In the genomic region with DNA sequence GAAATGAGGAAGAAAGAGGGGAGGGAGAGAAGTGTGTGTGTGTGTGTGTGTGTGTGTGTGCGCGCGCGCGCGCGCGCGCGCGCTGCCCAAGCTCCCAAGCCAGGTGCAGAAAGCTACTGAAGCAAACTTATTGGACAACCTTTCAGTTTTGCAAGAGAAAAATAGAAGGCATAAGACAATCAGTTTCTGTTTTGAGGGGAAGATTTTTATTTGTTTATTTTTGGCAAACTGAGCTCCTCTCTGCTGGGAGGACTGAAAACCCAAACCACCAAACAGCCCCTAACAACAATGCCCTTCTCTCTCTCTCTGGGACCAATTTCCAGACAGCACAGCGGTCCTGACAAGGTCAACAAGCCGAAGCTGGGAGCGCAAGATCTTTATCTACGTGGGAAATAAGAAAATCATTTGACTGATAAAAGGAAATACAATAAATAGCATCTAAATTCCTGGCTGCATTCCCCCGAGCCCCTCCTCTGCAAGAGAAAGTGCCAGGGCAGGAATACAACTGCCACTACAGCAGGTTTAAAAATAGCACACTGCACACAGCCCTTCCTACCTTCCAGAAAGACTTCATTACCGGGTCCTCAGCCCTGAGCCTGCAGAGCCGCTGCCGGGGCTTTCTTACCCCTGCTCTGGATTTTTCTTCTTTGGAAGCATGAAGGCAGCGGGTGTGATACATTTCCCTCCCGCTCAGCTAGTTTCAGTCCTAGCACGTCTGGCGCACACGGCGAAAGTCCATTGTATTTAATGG, we compare ENCODE assay signal across 8 mouse cellular contexts.
DNase-seq lines count a peak whose midpoint lies in the region; ATAC-seq lines count a peak whose summit lies in the region.

No protein-coding gene starts in this region.

- H3K27ac ChIP-seq in forebrain, embryonic 11.5 days (ENCODE audit: low read depth, low read length): 0 out of 2 replicates have a peak overlapping the region, but pooled peaks have one; percentile 76
- H3K27ac ChIP-seq in hindbrain, embryonic 12.5 days: peak overlapping the region; percentile 96
- H3K27ac ChIP-seq in limb, embryonic 13.5 days: peak overlapping the region; percentile 99
- H3K27ac ChIP-seq in midbrain, embryonic 14.5 days (replicated peaks; ENCODE audit: low read depth, low read length): peak overlapping the region; percentile 98

- peak overlapping the region; percentile 66 for H3K9ac ChIP-seq in forebrain, embryonic 11.5 days (ENCODE audit: low read length)
- H3K9ac ChIP-seq in hindbrain, embryonic 12.5 days: peak overlapping the region; percentile 70
- peak overlapping the region; percentile 68 for H3K9ac ChIP-seq in limb, embryonic 13.5 days
- H3K9ac ChIP-seq in midbrain, embryonic 14.5 days (replicated peaks; ENCODE audit: low read length): peak overlapping the region; percentile 68

- H3K9me3 ChIP-seq in forebrain, embryonic 11.5 days (ENCODE audit: control insufficient read depth, low read length): no peaks in the 10 kb centered on the region
- H3K9me3 ChIP-seq in hindbrain, embryonic 12.5 days (replicated peaks): no peaks in the 10 kb centered on the region
- H3K9me3 ChIP-seq in limb, embryonic 13.5 days: no peaks in the 10 kb centered on the region
- H3K9me3 ChIP-seq in midbrain, embryonic 14.5 days (ENCODE audit: control insufficient read depth, low read length): no peaks in the 10 kb centered on the region

- H3K36me3 ChIP-seq in forebrain, embryonic 11.5 days (ENCODE audit: control insufficient read depth, insufficient read depth, low read length): no peaks in the 10 kb centered on the region
- H3K36me3 ChIP-seq in hindbrain, embryonic 12.5 days: no peaks in the 10 kb centered on the region
- no peaks in the 10 kb centered on the region for H3K36me3 ChIP-seq in limb, embryonic 13.5 days
- no peaks in the 10 kb centered on the region for H3K36me3 ChIP-seq in midbrain, embryonic 14.5 days (ENCODE audit: control insufficient read depth, insufficient read depth, low read length)

- H3K4me2 ChIP-seq in forebrain, embryonic 11.5 days (ENCODE audit: low read depth, low read length, severe bottlenecking): peak overlapping the region; percentile 80
- peak overlapping the region; percentile 71 for H3K4me2 ChIP-seq in hindbrain, embryonic 12.5 days (replicated peaks)
- peak overlapping the region; percentile 82 for H3K4me2 ChIP-seq in limb, embryonic 13.5 days (replicated peaks)
- H3K4me2 ChIP-seq in midbrain, embryonic 14.5 days (ENCODE audit: low read length): peak overlapping the region; percentile 67

- no peak; the same call in 1 of the 2 replicates for ATAC-seq in forebrain, embryonic 11.5 days (replicated peaks; ENCODE audit: low FRiP score)
- peak; percentile 21; the same call in 1 of the 2 replicates for ATAC-seq in hindbrain, embryonic 12.5 days (ENCODE audit: low FRiP score)
- ATAC-seq in limb, embryonic 13.5 days (ENCODE audit: low FRiP score, low read depth): peak; percentile 4; the same call in 1 of the 2 replicates
- ATAC-seq in midbrain, embryonic 14.5 days (ENCODE audit: low FRiP score, low TSS enrichment): 0 out of 2 replicates have a peak, but pooled peaks have one; percentile 21

- peak overlapping the region; percentile 35 for H3K4me3 ChIP-seq in forebrain, embryonic 11.5 days (ENCODE audit: low read depth, low read length)
- H3K4me3 ChIP-seq in hindbrain, embryonic 12.5 days: peak overlapping the region; percentile 36
- H3K4me3 ChIP-seq in limb, embryonic 13.5 days: peak overlapping the region; percentile 45
- peak overlapping the region; percentile 37 for H3K4me3 ChIP-seq in midbrain, embryonic 14.5 days (replicated peaks; ENCODE audit: low read depth, low read length)

- DNase-seq in left cerebral cortex, postnatal 25 days (ENCODE audit: low spot score in 2 of 2): peak; percentile 31 to 53
- DNase-seq in left cerebral cortex, adult 11 months (ENCODE audit: low spot score): no peak
- peak; percentile 24 for DNase-seq in adrenal gland, postnatal 25 days
- DNase-seq in forebrain, embryonic 11.5 days (ENCODE audit: low spot score): peak; percentile 57
- DNase-seq in midbrain, embryonic 14.5 days: peak; percentile 74
- DNase-seq in T-cell, adult 2 months (ENCODE audit: low spot score): no peak

- H3K4me1 ChIP-seq in forebrain, embryonic 11.5 days (replicated peaks; ENCODE audit: control insufficient read depth, insufficient read depth, low read length): peaks cover 11% of the 10 kb centered on the region; the same call in 1 of the 2 replicates
- H3K4me1 ChIP-seq in hindbrain, embryonic 12.5 days: peaks cover 41% of the 10 kb centered on the region
- H3K4me1 ChIP-seq in limb, embryonic 13.5 days: peaks cover 57% of the 10 kb centered on the region
- peaks cover 46% of the 10 kb centered on the region for H3K4me1 ChIP-seq in midbrain, embryonic 14.5 days (ENCODE audit: control insufficient read depth, insufficient read depth, low read length)

- intact Hi-C loops in left cerebral cortex, postnatal 25 days (cut with DNase I): loop anchor here (1.0 to 5.0 kb wide), 5 partner anchors 46 to 294 kb away; no protein-coding TSS in a partner anchor

- no peaks in the 10 kb centered on the region for H3K27me3 ChIP-seq in forebrain, embryonic 11.5 days (ENCODE audit: control insufficient read depth, insufficient read depth, low read length)
- no peaks in the 10 kb centered on the region for H3K27me3 ChIP-seq in hindbrain, embryonic 12.5 days
- 0 out of 2 replicates have a peak, but pooled peaks cover 7% of the 10 kb centered on the region for H3K27me3 ChIP-seq in limb, embryonic 13.5 days
- no peaks in the 10 kb centered on the region for H3K27me3 ChIP-seq in midbrain, embryonic 14.5 days (ENCODE audit: control insufficient read depth, insufficient read depth, low read length)

- WGBS in forebrain, embryonic 11.5 days: 15% methylated on average over 25 of the region's 25 CpGs
- 9% methylated on average over 23 of the region's 25 CpGs for WGBS in hindbrain, embryonic 12.5 days
- WGBS in limb, embryonic 13.5 days: 6% methylated on average over 25 of the region's 25 CpGs
- WGBS in midbrain, embryonic 14.5 days: 7% methylated on average over 25 of the region's 25 CpGs

Comparison
In these comparisons a context has a peak if more than half of its experiments do, and no peak if none do; other contexts are left out.
1. DNase-seq: peak in left cerebral cortex, postnatal 25 days (2 of 2), adrenal gland, postnatal 25 days (single experiment), forebrain, embryonic 11.5 days (single experiment) and midbrain, embryonic 14.5 days (single experiment); none in left cerebral cortex, adult 11 months (single experiment) and T-cell, adult 2 months (single experiment).
2. Peak in every context shown above with its lines, with median percentiles within 50 percentile points of each other: H3K27ac ChIP-seq, H3K4me2 ChIP-seq, H3K4me3 ChIP-seq and H3K9ac ChIP-seq.